Mouse (Mus musculus): ENCODE measurements around the gene Tjp3.

GRCm38 (mm10) chr10:81314201-81314600 lies 22.8 kb upstream of the Tjp3 start:
- no peak for TF ChIP-seq CTCF (IDR thresholded peaks at IDR 0.05; ENCODE audit: low read depth)
- no peak for TF ChIP-seq EP300 (IDR thresholded peaks at IDR 0.05; ENCODE audit: low read depth)
